Mouse (Mus musculus) cerebellum, adult 9-10 months (tissue): Measurements from ENCODE around the gene Ccnd2.
A peak's percentile ranks its signal among the peaks of the same experiment; 100 is the strongest.

Experiments used
- DNase-seq: peaks from one replicate; pipeline ENCODE4 v3.0.0; 2022

Gene Ccnd2

GRCm38 (mm10) chr6:127147665-127148064 lies 4.3 kb downstream of the Ccnd2 start:
- DNase-seq, result peak; percentile 76

- DNase-seq, result no peak
Observed at GRCm38 (mm10) chr6:127146322-127146947, 5.6 kb downstream of the Ccnd2 start.

- no peak for DNase-seq
Observed at GRCm38 (mm10) chr6:127145464-127146190, 6.4 kb downstream of the Ccnd2 start.

DNA sequence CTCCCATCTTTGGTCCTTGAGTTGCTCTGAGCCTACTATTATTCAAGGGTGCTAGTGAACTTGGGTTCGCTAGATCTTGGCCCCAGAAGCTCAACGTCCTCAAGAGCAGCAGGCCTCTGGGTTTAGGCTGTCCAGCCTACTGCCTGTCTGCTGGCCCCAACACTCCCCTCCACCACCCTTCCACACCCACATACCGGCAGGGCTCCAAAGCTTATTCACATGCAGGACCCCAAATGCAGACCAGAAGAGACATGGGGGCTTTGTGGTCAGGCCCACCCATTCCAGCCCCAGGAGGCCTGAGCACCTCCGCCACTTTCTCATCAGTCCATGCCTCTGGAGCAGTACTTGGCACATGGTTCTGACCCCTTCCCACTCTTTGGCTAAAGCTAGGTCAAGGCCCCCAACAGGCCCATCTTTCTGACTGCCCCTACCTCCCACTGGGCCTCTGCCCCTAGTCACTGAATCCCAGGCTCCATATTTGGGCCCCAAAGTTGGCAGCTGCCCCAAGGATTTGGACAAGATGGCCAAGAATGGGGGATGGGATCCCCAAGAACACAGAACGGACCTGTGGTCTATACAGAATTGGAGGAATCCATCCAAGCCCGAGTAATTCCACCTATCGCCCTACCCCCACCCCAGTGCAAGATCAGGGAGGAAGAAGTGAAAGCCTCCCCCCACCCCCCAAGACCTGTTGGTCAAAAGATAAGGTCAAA lies 8.3 kb downstream of the Ccnd2 start:
- DNase-seq, result no peak

GRCm38 (mm10) chr6:127143124-127143520 lies 8.9 kb downstream of the Ccnd2 start:
- no peak for DNase-seq

- DNase-seq, result peak; percentile 54
Observed at GRCm38 (mm10) chr6:127142154-127143123, 9.6 kb downstream of the Ccnd2 start.

- no peak for DNase-seq
Observed at GRCm38 (mm10) chr6:127138962-127139361, 13.0 kb downstream of the Ccnd2 start.

DNA sequence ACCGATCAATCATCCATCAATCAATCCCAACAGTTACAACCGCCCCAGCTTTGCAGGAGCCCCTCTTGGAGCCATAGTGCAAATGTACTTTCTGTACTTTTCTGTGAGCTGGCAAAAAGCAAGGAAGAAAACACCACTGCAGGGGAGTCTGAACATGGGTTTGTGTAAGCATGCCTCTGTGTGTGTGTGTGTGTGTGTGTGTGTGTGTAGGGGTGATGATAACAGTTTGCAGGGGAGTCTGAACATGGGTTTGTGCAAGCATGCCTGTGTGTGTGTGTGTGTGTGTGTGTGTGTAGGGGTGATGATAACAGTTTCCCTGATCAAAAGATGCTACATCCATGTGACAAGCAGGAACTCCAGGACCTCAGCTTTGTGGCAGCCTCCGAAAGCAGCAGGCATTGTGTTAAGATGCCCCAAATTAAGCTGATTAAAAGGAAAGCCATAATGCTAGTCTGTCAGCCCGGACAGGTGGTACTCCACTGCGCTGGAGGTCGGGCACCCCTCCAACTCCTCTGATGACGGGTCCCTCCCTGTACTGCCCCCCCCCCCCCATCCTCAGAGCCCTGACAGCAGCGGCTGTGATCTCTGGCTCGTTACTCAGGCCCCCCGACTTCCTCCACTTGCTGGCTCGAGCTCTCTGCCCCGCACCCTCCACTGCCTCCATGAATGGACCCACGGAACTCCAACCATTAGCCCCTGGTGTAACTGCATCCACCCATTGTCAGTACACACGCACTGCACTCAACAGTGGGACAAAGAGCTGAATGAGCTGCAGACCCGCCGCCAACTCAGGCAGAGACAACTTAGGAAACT lies 18.4 kb downstream of the Ccnd2 start:
- DNase-seq, result no peak

DNA sequence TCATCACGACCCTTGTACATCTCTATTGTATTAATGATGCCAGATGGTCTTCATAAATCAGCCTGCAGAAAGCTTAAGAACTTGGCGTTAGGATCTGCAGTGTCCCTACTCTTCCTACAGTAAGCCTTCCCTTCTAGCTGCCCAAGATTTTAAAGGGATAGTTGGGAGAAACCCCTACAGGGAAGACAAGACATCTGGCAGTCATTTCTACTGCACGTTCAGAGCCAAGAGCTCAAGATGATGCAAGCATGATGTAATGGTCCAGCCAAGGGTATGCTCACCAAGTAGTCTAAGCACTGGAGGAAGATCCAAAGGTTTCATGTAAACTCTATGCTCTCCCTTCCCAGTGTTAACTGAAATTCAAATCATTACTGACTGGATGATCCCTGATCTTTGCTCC lies 19.3 kb downstream of the Ccnd2 start:
- no peak for DNase-seq

GRCm38 (mm10) chr6:127131946-127132345 lies 20.0 kb downstream of the Ccnd2 start:
- no peak for DNase-seq

- DNase-seq, result no peak
Observed at GRCm38 (mm10) chr6:127130377-127130776, 21.6 kb downstream of the Ccnd2 start.

DNA sequence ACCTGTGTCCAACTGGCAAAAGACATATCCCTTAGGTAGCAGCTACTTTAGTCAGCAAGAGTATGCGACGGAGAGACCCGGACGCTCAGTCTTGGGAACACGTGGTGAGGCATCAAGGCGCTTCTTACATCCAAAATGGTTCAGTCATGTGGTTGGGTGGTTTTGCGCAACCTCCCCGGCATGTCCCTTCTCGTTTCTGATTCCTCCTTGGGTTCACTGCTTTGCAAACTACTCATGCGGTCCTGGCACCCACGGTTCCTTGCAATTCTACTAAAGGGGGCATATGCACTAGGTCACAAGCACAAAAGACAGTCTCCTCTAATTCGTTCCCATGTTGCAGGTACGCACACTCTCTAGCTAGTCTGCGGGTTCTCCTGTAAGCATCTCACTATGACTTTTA lies 22.3 kb downstream of the Ccnd2 start:
- DNase-seq, result no peak

DNA sequence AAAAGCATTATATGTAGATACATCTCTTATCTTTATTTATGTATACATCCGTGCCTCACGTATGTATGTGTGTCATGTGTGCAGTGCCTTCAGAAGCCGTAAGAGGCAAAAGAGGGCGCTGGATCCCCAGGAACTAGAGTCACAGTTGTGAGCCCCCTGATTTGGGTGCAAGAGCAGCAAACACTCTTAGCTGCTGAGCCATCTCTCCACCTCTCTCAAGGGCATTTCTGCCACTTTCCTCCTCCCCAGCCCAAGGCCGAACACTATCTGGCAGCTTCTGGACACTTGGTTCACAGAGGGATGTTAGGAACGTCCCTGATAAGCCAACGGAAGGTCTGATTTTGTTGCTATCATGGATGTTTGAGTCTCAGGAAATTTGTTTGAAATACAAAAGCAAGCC lies 28.5 kb downstream of the Ccnd2 start:
- no peak for DNase-seq

DNA sequence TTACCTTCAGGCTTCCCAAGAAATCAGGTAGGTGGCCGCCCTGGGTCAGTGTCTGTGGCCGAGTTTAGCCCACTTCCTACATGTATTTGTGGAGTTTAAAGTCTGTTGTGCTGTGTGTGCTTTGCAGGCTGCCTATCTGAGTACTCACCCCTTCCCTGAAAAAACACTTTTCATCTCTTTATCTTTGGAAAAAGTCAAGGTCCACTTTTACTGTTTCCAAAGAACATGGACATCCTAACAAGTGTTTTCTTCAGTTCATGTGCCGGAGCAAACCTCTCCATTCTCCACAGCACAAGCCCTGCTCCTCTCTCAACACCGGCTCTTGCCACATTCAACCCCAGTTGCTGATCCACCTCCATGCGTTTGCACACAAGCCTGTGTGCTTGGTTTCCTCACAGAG lies 29.0 kb downstream of the Ccnd2 start:
- DNase-seq, result no peak

GRCm38 (mm10) chr6:127122221-127122806 lies 29.7 kb downstream of the Ccnd2 start:
- no peak for DNase-seq

DNA sequence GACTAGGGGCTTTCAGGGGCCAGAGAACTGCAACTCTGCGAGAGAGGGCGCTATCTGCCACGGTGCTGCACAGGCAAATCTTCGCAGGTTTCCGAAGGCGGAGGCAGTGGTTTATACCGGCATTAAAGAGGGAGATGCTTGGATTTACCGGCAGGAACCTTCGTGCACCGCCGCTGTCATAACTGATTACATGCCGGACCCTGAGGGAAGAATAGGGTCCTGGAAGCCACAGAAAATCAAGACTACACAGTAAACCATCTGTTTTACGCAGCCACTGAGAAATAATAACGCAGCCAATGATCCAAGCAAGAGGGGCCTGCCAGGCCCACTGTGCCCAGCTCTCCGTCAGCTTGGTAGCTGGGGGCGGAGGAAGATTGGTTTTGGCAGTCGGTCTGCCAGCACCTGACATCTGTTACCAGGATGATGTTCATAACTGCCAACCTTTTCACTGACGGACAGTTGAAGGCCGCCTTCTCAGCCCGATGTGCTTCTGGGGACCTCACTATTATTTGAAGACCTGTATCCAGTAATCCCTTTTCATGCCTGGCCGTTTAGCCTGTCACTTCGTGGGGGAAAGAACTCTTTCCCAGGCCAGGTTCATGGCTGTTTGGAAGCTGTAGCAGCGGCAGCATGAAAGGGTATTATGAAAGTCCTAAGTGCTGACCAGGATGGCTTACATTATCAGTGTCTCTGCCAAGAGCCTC lies 37.1 kb downstream of the Ccnd2 start:
- no peak for DNase-seq

GRCm38 (mm10) chr6:127109402-127109930 lies 42.5 kb downstream of the Ccnd2 start, which contains the start of gene Tigar:
Gene Tigar (minus strand): TSS chr6:127109557.
- DNase-seq, result peak; percentile 97

DNA sequence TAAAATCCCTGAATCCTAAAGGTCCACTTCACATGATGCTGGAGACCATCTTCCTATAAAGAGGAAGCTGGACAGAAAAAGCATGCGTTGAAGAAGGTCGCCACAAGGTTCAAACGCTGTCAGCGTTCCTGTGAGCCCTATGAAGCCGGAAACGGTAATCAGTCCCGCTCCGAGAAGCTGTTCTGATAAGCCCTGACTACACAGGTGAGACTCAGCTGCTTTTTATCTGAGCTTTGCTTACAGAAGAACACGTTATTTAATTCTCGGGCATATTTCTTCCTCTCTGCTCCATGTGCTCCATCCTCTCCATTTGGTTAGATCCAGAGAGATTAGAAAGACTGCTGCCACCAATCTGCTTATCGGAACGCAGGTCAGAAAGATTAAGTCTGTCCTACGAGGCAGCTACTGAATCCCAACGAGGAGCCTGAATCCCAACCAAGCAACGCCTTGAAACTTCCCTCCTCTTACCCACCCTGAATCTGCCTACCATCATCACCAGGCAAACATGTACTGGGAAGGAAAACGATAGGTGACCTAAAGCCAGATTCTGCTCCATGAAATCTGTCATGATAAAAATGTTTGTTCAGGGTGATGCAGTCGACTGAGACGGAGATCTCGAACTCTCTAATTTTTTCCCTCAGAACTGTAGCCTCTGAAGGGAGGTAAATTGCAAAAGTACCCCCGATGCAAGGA lies 43.5 kb downstream of the Ccnd2 start:
- DNase-seq, result no peak

GRCm38 (mm10) chr6:127107413-127107812 lies 44.6 kb downstream of the Ccnd2 start:
- no peak for DNase-seq

GRCm38 (mm10) chr6:127106726-127107125 lies 45.3 kb downstream of the Ccnd2 start:
- no peak for DNase-seq
